Mouse (Mus musculus) lung, embryonic 14.5 days (tissue): ENCODE data around the gene Flg2. TPM values are rescaled to one million over a fixed set of nuclear protein-coding genes. Genes with fewer than 3 reads are reported as not detected.

ENCODE experiments used
- ATAC-seq: fragments of 200-750 bp; cut with Nextera tagmentation; 2 replicates; pipeline ENCODE4 v1.8.0; 2017; ENCODE audit warnings: mild to moderate bottlenecking, moderate TSS enrichment, moderate library complexity; ENCODE audit not compliant: insufficient read depth
- DNase-seq: peaks from one replicate; pipeline ENCODE4 v3.0.0-alpha.2; 2015
- H3K27ac ChIP-seq: fragments of 300-500 bp; sonication (generic); 2 replicates; pipeline ENCODE4 v1.5.1; 2014; ENCODE audit warnings: low read depth, mild to moderate bottlenecking, moderate library complexity
- H3K27me3 ChIP-seq: fragments of 300-500 bp; sonication (generic); 2 replicates; pipeline ENCODE4 v1.6.1; 2014; ENCODE audit warnings: low read length, control low read depth; ENCODE audit not compliant: insufficient read depth
- H3K36me3 ChIP-seq: fragments of 300-500 bp; sonication (generic); 2 replicates; pipeline ENCODE4 v1.6.1; 2014; ENCODE audit warnings: control low read depth; ENCODE audit not compliant: insufficient read depth
- H3K4me1 ChIP-seq: fragments of 300-500 bp; sonication (generic); 2 replicates; pipeline ENCODE4 v1.6.1; 2014; ENCODE audit warnings: antibody characterized with exemption, control low read depth; ENCODE audit not compliant: insufficient read depth
- H3K4me2 ChIP-seq: fragments of 300-500 bp; sonication (generic); 2 replicates; pipeline ENCODE4 v1.6.1; 2014; ENCODE audit warnings: mild to moderate bottlenecking
- H3K4me3 ChIP-seq: fragments of 300-500 bp; sonication (generic); 2 replicates; pipeline ENCODE4 v1.5.1; 2014; ENCODE audit warnings: low read depth, low read length
- H3K9ac ChIP-seq: fragments of 300-500 bp; sonication (generic); 2 replicates; pipeline ENCODE4 v1.6.1; 2014
- H3K9me3 ChIP-seq: fragments of 300-500 bp; sonication (generic); 2 replicates; pipeline ENCODE4 v1.6.1; 2016; ENCODE audit warnings: low read depth, low read length, control low read depth
- CTCF ChIP-seq: IDR thresholded peaks from 2 replicates; pipeline ENCODE4 v1.5.1; 2016; ENCODE audit warnings: antibody characterized with exemption, low read depth
- WGBS: fragments of 180-500 bp; shearing (Covaris S2); extraction: QIAGEN DNeasy Blood & Tissue Kit; methylation state at CpG from one replicate; pipeline ENCODE4 v1.1.7; 2014; 5-methylcytosine and 5-hydroxymethylcytosine counted together
- polyA plus RNA-seq: library from polyadenylated mRNA; unstranded; fragments of >200 nt; fragmentation: Nextera tagmentation; extraction: Ambion mirVana; gene quantifications from 2 replicates; pipeline ENCODE4 v1.2.1, GENCODE M21; 2014

Gene Flg2
- polyA plus RNA-seq = not detected in 2 replicates

GRCm38 (mm10) chr3:93196978-93197377, at the start of gene Flg2:
Flg2 (plus strand) TSS chr3:93197278.
- Histone ChIP-seq H3K9me3 (no peaks in the 10 kb centered on the region), H3K4me2 (no peak within 1 kb of the TSS), H3K4me3 (no peak within 1 kb of the TSS), H3K36me3 (no peaks in the 10 kb centered on the region), H3K27ac (no peak within 1 kb of the TSS), H3K4me1 (no peaks in the 10 kb centered on the region), H3K27me3 (no peaks in the 10 kb centered on the region), H3K9ac (no peak within 1 kb of the TSS)
- WGBS = 79% methylated on average over 3 of the region's 3 CpGs
- TF ChIP-seq CTCF = no peak
- ATAC-seq (no peak), DNase-seq (no peak)

- H3K9me3 ChIP-seq = no peaks in the 10 kb centered on the region
- H3K27me3 ChIP-seq = no peaks in the 10 kb centered on the region
- H3K9ac ChIP-seq = no peak overlapping the region
- H3K4me1 ChIP-seq = no peaks in the 10 kb centered on the region
- DNase-seq (no peak), ATAC-seq (no peak)
- H3K36me3 ChIP-seq = no peaks in the 10 kb centered on the region
- H3K4me3 ChIP-seq = no peak overlapping the region
- no peak for TF ChIP-seq CTCF
- H3K27ac ChIP-seq = no peak overlapping the region
- no peak overlapping the region for H3K4me2 ChIP-seq
- 81% methylated on average over 6 of the region's 6 CpGs for WGBS
These were observed 34.6 kb upstream of the Flg2 start for GRCm38 (mm10) chr3:93162502-93162901.

GRCm38 (mm10) chr3:93162996-93163592, 34.0 kb upstream of the Flg2 start:
- no peaks in the 10 kb centered on the region for H3K27me3 ChIP-seq
- H3K36me3 ChIP-seq = no peaks in the 10 kb centered on the region
- no peak overlapping the region for H3K4me2 ChIP-seq
- no peak for ATAC-seq
- TF ChIP-seq CTCF = no peak
- H3K4me3 ChIP-seq = no peak overlapping the region
- no peak for DNase-seq
- H3K4me1 ChIP-seq = no peaks in the 10 kb centered on the region
- no peak overlapping the region for H3K27ac ChIP-seq
- no peak overlapping the region for H3K9ac ChIP-seq
- WGBS = 65% methylated on average over 1 of the region's 1 CpGs
- no peaks in the 10 kb centered on the region for H3K9me3 ChIP-seq

GRCm38 (mm10) chr3:93180856-93181255, 16.2 kb upstream of the Flg2 start:
- Histone ChIP-seq H3K27me3 (no peaks in the 10 kb centered on the region), H3K4me3 (no peak overlapping the region), H3K27ac (no peak overlapping the region), H3K36me3 (no peaks in the 10 kb centered on the region), H3K9ac (no peak overlapping the region), H3K9me3 (no peaks in the 10 kb centered on the region), H3K4me2 (no peak overlapping the region), H3K4me1 (no peaks in the 10 kb centered on the region)
- TF ChIP-seq CTCF = no peak
- DNase-seq (peak; percentile 78), ATAC-seq (peak; percentile 83)
- WGBS = 73% methylated on average over 4 of the region's 4 CpGs

GRCm38 (mm10) chr3:93201955-93202354, 4.9 kb downstream of the Flg2 start:
- Histone ChIP-seq H3K27me3 (no peaks in the 10 kb centered on the region), H3K4me3 (no peak overlapping the region), H3K9me3 (no peaks in the 10 kb centered on the region), H3K36me3 (no peaks in the 10 kb centered on the region), H3K4me2 (no peak overlapping the region), H3K4me1 (no peaks in the 10 kb centered on the region), H3K9ac (no peak overlapping the region), H3K27ac (no peak overlapping the region)
- WGBS = 79% methylated on average over 2 of the region's 2 CpGs
- ATAC-seq (no peak), DNase-seq (no peak)
- TF ChIP-seq CTCF = no peak

- WGBS = 87% methylated on average over 4 of the region's 4 CpGs
- no peaks in the 10 kb centered on the region for H3K36me3 ChIP-seq
- no peak for TF ChIP-seq CTCF
- H3K9ac ChIP-seq = no peak overlapping the region
- H3K27me3 ChIP-seq = no peaks in the 10 kb centered on the region
- DNase-seq (no peak), ATAC-seq (no peak)
- H3K4me3 ChIP-seq = no peak overlapping the region
- no peaks in the 10 kb centered on the region for H3K9me3 ChIP-seq
- no peak overlapping the region for H3K27ac ChIP-seq
- no peak overlapping the region for H3K4me2 ChIP-seq
- no peaks in the 10 kb centered on the region for H3K4me1 ChIP-seq
These were observed 5.4 kb downstream of the Flg2 start for GRCm38 (mm10) chr3:93202499-93202898.

Other genes starting within 250 kb of the Flg2 start
- not detected in 2 replicates for gene Lce3d, start 239.9 kb upstream of the Flg2 start, polyA plus RNA-seq
- gene Lce3e, start 230.2 kb upstream of the Flg2 start, polyA plus RNA-seq = not detected in 2 replicates
- gene Lce3f, start 205.1 kb upstream of the Flg2 start, polyA plus RNA-seq = not detected in 2 replicates
- gene Crct1, start 181.6 kb upstream of the Flg2 start, polyA plus RNA-seq = not detected in 2 replicates
- not detected in 2 replicates for gene Lce1m, start 178.2 kb upstream of the Flg2 start, polyA plus RNA-seq
- not detected in 2 replicates for gene Gm4858, start 128.5 kb upstream of the Flg2 start, polyA plus RNA-seq
- gene Crnn, start 52.5 kb upstream of the Flg2 start, polyA plus RNA-seq = not detected in 2 replicates
- gene Flg, start 76.2 kb downstream of the Flg2 start, polyA plus RNA-seq = not detected in 2 replicates
- not detected in 2 replicates for gene Hrnr, start 122.5 kb downstream of the Flg2 start, polyA plus RNA-seq
- gene Rptn, start 196.4 kb downstream of the Flg2 start, polyA plus RNA-seq = not detected in 2 replicates
- 1.4 and 1.9 TPM in 2 replicates for gene Tchh, start 245.1 kb downstream of the Flg2 start, polyA plus RNA-seq